Mouse (Mus musculus): ENCODE results near the gene Sec24b. TPM values are rescaled to one million over a fixed set of nuclear protein-coding genes. Genes with fewer than 3 reads are reported as not detected.

The Sec24b gene
- polyA plus RNA-seq, 1 experiment from 2014 or later = 38.5 TPM

Other genes with a start within 250 kb of the Sec24b start
- gene Rrh, start 239.0 kb downstream of the Sec24b start, polyA plus RNA-seq (2014; fragmentation: Nextera tagmentation; extraction: Ambion mirVana) = 0.13 TPM in 1 of 2 replicates, not detected in the other
- 18.7 and 20.9 TPM in 2 replicates for gene Gar1, start 230.2 kb downstream of the Sec24b start, polyA plus RNA-seq (2014; fragmentation: Nextera tagmentation; extraction: Ambion mirVana)
- gene Cfi, start 225.7 kb downstream of the Sec24b start, polyA plus RNA-seq (2014; fragmentation: Nextera tagmentation; extraction: Ambion mirVana) = 0.56 and 0.97 TPM in 2 replicates
- gene Pla2g12a, start 182.9 kb downstream of the Sec24b start, polyA plus RNA-seq (2014; fragmentation: Nextera tagmentation; extraction: Ambion mirVana) = 38.4 and 47.0 TPM in 2 replicates
- gene Casp6, start 160.1 kb downstream of the Sec24b start, polyA plus RNA-seq (2014; fragmentation: Nextera tagmentation; extraction: Ambion mirVana) = 25.0 and 25.3 TPM in 2 replicates
- gene Mcub, start 91.3 kb downstream of the Sec24b start, polyA plus RNA-seq (2014; fragmentation: Nextera tagmentation; extraction: Ambion mirVana) = 5.2 and 5.4 TPM in 2 replicates
- 6.3 and 8.1 TPM in 2 replicates for gene Col25a1, start 69.9 kb upstream of the Sec24b start, polyA plus RNA-seq (2014; fragmentation: Nextera tagmentation; extraction: Ambion mirVana)

Data from hindbrain, embryonic 14.5 days (tissue).